Mouse (Mus musculus): ENCODE measurements around the gene Wipi2. TPM values are rescaled to one million over a fixed set of nuclear protein-coding genes. Genes with fewer than 3 reads are reported as not detected.

Gene Wipi2
- polyA plus RNA-seq, 1 experiment from 2014 or later, result 66.4 TPM

- Histone ChIP-seq H3K4me1 (peaks cover 18% of the 10 kb centered on the region), H3K36me3 (replicated peaks) (no peaks in the 10 kb centered on the region), H3K9me3 (no peaks in the 10 kb centered on the region), H3K27me3 (replicated peaks; ENCODE audit: low read depth, poor library complexity, severe bottlenecking) (peaks cover 31% of the 10 kb centered on the region), H3K4me3 (no peak overlapping the region), H3K27ac (replicated peaks) (no peak overlapping the region)
- 69% methylated on average over 2 of the region's 2 CpGs for WGBS
- no peak for DNase-seq (ENCODE audit: low spot score)
These were observed 70.2 kb downstream of the Wipi2 start for GRCm38 (mm10) chr5:142697742-142698141.

GRCm38 (mm10) chr5:142700842-142701589 lies 73.5 kb downstream of the Wipi2 start:
- no peaks in the 10 kb centered on the region for H3K9me3 ChIP-seq
- H3K4me1 ChIP-seq, result peaks cover 27% of the 10 kb centered on the region
- H3K36me3 ChIP-seq (replicated peaks), result peaks cover 13% of the 10 kb centered on the region
- no peak overlapping the region for H3K27ac ChIP-seq (replicated peaks)
- peak; percentile 52 for DNase-seq (ENCODE audit: low spot score)
- 10% methylated on average over 15 of the region's 15 CpGs for WGBS
- H3K4me3 ChIP-seq, result peak overlapping the region; percentile 76
- peaks cover 37% of the 10 kb centered on the region for H3K27me3 ChIP-seq (replicated peaks; ENCODE audit: low read depth, poor library complexity, severe bottlenecking)

GRCm38 (mm10) chr5:142701651-142702510 lies 74.4 kb downstream of the Wipi2 start:
- Histone ChIP-seq H3K27ac (replicated peaks) (peak overlapping the region; percentile 83), H3K4me1 (peaks cover 27% of the 10 kb centered on the region), H3K9me3 (no peaks in the 10 kb centered on the region), H3K36me3 (replicated peaks) (peaks cover 16% of the 10 kb centered on the region), H3K4me3 (peak overlapping the region; percentile 76), H3K27me3 (replicated peaks; ENCODE audit: low read depth, poor library complexity, severe bottlenecking) (peaks cover 37% of the 10 kb centered on the region)
- under 1% methylated on average over 72 of the region's 72 CpGs for WGBS
- DNase-seq (ENCODE audit: low spot score), result peak; percentile 91

GRCm38 (mm10) chr5:142702511-142703138 lies 75.1 kb downstream of the Wipi2 start:
- Histone ChIP-seq H3K27me3 (replicated peaks; ENCODE audit: low read depth, poor library complexity, severe bottlenecking) (peaks cover 37% of the 10 kb centered on the region), H3K9me3 (no peaks in the 10 kb centered on the region), H3K4me3 (peak overlapping the region; percentile 76), H3K36me3 (replicated peaks) (peaks cover 19% of the 10 kb centered on the region), H3K27ac (replicated peaks) (peak overlapping the region; percentile 83), H3K4me1 (peaks cover 27% of the 10 kb centered on the region)
- 25% methylated on average over 18 of the region's 18 CpGs for WGBS
- DNase-seq (ENCODE audit: low spot score), result no peak

GRCm38 (mm10) chr5:142703569-142703968 lies 76.1 kb downstream of the Wipi2 start:
- Histone ChIP-seq H3K4me3 (no peak overlapping the region; the same call in 1 of the 2 replicates), H3K4me1 (peaks cover 27% of the 10 kb centered on the region), H3K9me3 (no peaks in the 10 kb centered on the region), H3K27me3 (replicated peaks; ENCODE audit: low read depth, poor library complexity, severe bottlenecking) (peaks cover 37% of the 10 kb centered on the region), H3K27ac (replicated peaks) (no peak overlapping the region), H3K36me3 (replicated peaks) (peaks cover 22% of the 10 kb centered on the region)
- WGBS, result 88% methylated on average over 10 of the region's 10 CpGs
- DNase-seq (ENCODE audit: low spot score), result no peak

- no peak overlapping the region for H3K27ac ChIP-seq (replicated peaks)
- H3K27me3 ChIP-seq (replicated peaks; ENCODE audit: low read depth, poor library complexity, severe bottlenecking), result peaks cover 14% of the 10 kb centered on the region
- no peak for DNase-seq (ENCODE audit: low spot score)
- WGBS, result 86% methylated on average over 5 of the region's 5 CpGs
- peaks cover 11% of the 10 kb centered on the region for H3K9me3 ChIP-seq
- no peak overlapping the region for H3K4me3 ChIP-seq
- peaks cover 9% of the 10 kb centered on the region for H3K4me1 ChIP-seq
- peaks cover 52% of the 10 kb centered on the region for H3K36me3 ChIP-seq (replicated peaks)
These were observed 80.2 kb downstream of the Wipi2 start for GRCm38 (mm10) chr5:142707709-142708108.

DNA sequence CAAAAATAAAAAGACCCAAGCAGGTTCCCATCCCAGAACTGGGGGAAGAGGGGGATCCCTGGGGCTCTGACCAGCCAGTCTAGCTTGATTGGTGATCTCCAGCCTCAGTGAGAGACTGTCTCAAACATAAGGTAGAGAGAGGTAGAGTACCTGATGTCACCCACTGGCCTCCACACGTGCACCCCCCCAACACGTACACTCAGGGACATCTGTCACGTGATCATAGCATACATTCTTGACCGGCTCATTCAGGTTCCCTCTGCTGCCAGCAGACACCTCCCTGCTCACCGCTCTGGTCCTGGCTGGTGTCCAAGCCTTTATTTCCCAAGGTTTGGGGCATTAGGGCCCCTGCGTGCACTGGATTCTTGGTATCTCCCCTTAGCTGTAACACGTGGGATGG lies 81.9 kb downstream of the Wipi2 start:
- Histone ChIP-seq H3K27me3 (replicated peaks; ENCODE audit: low read depth, poor library complexity, severe bottlenecking) (no peaks in the 10 kb centered on the region), H3K36me3 (replicated peaks) (peaks cover 64% of the 10 kb centered on the region), H3K4me3 (no peak overlapping the region), H3K27ac (replicated peaks) (no peak overlapping the region), H3K4me1 (no peaks in the 10 kb centered on the region), H3K9me3 (peaks cover 11% of the 10 kb centered on the region)
- no peak for DNase-seq (ENCODE audit: low spot score)
- WGBS, result 93% methylated on average over 7 of the region's 7 CpGs

- H3K9me3 ChIP-seq, result peaks cover 11% of the 10 kb centered on the region
- no peak for DNase-seq (ENCODE audit: low spot score)
- H3K27ac ChIP-seq (replicated peaks), result no peak overlapping the region
- no peaks in the 10 kb centered on the region for H3K27me3 ChIP-seq (replicated peaks; ENCODE audit: low read depth, poor library complexity, severe bottlenecking)
- H3K4me1 ChIP-seq, result no peaks in the 10 kb centered on the region
- WGBS, result 84% methylated on average over 5 of the region's 5 CpGs
- H3K4me3 ChIP-seq, result no peak overlapping the region
- peaks cover 50% of the 10 kb centered on the region for H3K36me3 ChIP-seq (replicated peaks)
These were observed 84.9 kb downstream of the Wipi2 start for GRCm38 (mm10) chr5:142712373-142712772.

GRCm38 (mm10) chr5:142713966-142714365 lies 86.5 kb downstream of the Wipi2 start:
- Histone ChIP-seq H3K9me3 (peaks cover 11% of the 10 kb centered on the region), H3K4me1 (peaks cover 7% of the 10 kb centered on the region), H3K36me3 (replicated peaks) (peaks cover 48% of the 10 kb centered on the region), H3K27ac (replicated peaks) (no peak overlapping the region), H3K27me3 (replicated peaks; ENCODE audit: low read depth, poor library complexity, severe bottlenecking) (no peaks in the 10 kb centered on the region), H3K4me3 (no peak overlapping the region)
- DNase-seq (ENCODE audit: low spot score), result no peak
- 91% methylated on average over 10 of the region's 10 CpGs for WGBS

DNA sequence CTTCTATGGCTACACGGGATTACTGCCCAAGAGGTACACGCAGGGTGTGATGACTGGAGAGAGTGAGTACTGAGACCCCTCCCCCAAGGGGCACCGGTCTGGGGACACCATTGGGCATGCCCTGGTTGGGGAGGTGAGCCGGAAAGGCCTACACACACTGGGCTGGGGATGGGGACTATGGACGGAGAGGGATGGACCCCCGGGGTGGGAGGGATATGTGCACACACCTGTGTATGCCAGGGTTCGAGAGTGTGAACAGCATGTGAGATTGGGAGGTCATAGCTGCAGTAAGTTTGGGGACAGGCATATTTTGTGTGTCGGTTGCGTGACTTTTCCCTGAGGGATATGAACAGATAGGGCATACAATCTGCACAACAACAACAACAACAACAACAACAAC lies 87.6 kb downstream of the Wipi2 start:
- DNase-seq (ENCODE audit: low spot score), result no peak
- Histone ChIP-seq H3K36me3 (replicated peaks) (peaks cover 50% of the 10 kb centered on the region), H3K27me3 (replicated peaks; ENCODE audit: low read depth, poor library complexity, severe bottlenecking) (no peaks in the 10 kb centered on the region), H3K4me1 (peaks cover 7% of the 10 kb centered on the region), H3K4me3 (no peak overlapping the region), H3K27ac (replicated peaks) (no peak overlapping the region), H3K9me3 (peaks cover 11% of the 10 kb centered on the region)
- 88% methylated on average over 9 of the region's 9 CpGs for WGBS

DNA sequence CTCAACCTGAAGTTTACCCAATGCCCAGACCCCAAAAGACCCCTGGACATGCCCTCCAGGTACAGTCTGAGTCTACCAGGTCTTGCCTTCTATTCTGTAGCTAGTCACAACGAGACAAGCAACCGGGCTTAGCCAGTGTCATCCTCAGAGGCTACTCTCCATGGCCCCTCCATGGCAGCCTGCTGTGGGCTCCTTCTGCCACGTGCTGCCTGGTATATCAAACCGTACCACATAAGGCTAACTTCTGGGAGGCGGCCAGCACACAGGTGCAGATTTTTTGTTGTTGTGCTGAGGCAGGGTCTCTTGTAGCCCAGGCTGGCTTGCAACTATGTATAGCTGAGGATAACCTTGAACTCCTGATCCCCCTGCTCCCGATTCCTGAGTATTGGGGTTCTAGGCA lies 88.6 kb downstream of the Wipi2 start:
- peaks cover 11% of the 10 kb centered on the region for H3K9me3 ChIP-seq
- H3K36me3 ChIP-seq (replicated peaks), result peaks cover 43% of the 10 kb centered on the region
- no peak for DNase-seq (ENCODE audit: low spot score)
- 86% methylated on average over 6 of the region's 6 CpGs for WGBS
- H3K27me3 ChIP-seq (replicated peaks; ENCODE audit: low read depth, poor library complexity, severe bottlenecking), result no peaks in the 10 kb centered on the region
- H3K4me1 ChIP-seq, result peaks cover 7% of the 10 kb centered on the region
- no peak overlapping the region for H3K27ac ChIP-seq (replicated peaks)
- H3K4me3 ChIP-seq, result no peak overlapping the region

DNA sequence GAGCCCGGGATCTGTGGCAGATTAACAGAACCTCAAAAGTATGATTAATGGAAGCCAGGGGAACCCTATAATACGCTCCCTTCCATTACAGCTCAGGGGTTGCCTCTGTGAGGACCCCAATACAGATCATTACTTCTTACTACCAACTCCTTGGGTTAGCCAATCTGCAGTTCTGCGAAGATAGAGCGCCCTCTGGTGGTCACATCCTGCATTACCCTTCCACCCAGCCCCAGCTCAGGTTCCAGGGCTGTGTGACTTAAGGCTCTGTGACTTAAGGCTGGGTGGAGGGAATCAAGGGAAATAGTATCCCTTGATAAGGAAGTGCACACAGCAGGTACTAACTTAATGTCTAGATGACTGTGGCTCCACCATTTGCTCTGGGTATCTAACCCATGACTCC lies 90.5 kb downstream of the Wipi2 start:
- Histone ChIP-seq H3K4me3 (no peak overlapping the region), H3K27ac (replicated peaks) (no peak overlapping the region), H3K9me3 (no peaks in the 10 kb centered on the region), H3K36me3 (replicated peaks) (peaks cover 42% of the 10 kb centered on the region), H3K27me3 (replicated peaks; ENCODE audit: low read depth, poor library complexity, severe bottlenecking) (no peaks in the 10 kb centered on the region), H3K4me1 (peaks cover 12% of the 10 kb centered on the region)
- DNase-seq (ENCODE audit: low spot score), result peak; percentile 86
- WGBS, result 21% methylated on average over 4 of the region's 4 CpGs

All from embryonic facial prominence, embryonic 10.5 days (tissue).